Mouse (Mus musculus) small intestine, adult 2 months (tissue): ENCODE data around the gene Ube2r2.

Source experiments
- CTCF ChIP-seq: fragments of 200-500 bp; IDR thresholded peaks from 2 replicates; pipeline ENCODE4 v1.5.1; 2012; ENCODE audit warnings: low read depth, mild to moderate bottlenecking, control low read depth, inconsistent platforms, low read length, moderate library complexity, mixed read lengths; ENCODE audit not compliant: insufficient replicate concordance, insufficient read length; ENCODE audit errors: extremely low read depth
- POLR2A ChIP-seq: fragments of 200-500 bp; IDR thresholded peaks from 2 replicates; pipeline ENCODE4 v1.6.1; 2012; ENCODE audit warnings: low read depth, mild to moderate bottlenecking, control low read depth, inconsistent platforms, low read length, moderate library complexity

DNA sequence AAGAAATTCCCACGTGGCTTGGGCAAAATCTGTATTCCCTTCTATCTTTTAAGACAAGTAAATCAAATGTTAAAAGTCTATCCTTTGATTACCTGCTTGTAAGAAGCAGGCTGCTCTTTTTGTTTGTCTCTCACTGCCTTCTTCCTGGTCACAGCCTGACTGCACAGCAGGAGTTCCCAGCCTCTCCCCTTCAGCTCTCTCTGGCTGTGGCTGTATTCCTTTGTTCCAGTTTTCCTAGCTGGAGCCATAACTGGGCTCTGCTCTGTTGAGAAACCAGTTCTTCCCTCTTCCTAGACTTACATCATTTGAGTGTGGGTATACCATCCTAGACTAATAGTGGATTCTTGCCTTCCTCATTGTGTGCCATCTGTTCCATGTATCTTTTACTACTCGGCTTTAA is 29.4 kb downstream of the Ube2r2 start:
- no peak for TF ChIP-seq CTCF
- no peak for TF ChIP-seq POLR2A
